8 mouse cellular contexts compared by ENCODE assay signal in genomic region chr19:47137771-47138421, GRCm38 (mm10). TPM values are rescaled to one million over a fixed set of nuclear protein-coding genes. Genes with fewer than 3 reads are reported as not detected.
DNase-seq lines count a peak whose midpoint lies in the region; ATAC-seq and TF ChIP-seq lines count a peak whose summit lies in the region.

Calhm2 (minus strand) TSS chr19:47138294.

- no peak for TF ChIP-seq POLR2A in small intestine, adult 2 months (IDR thresholded peaks at IDR 0.05; ENCODE audit: low read depth, low read length)

- H3K27me3 ChIP-seq in hindbrain, embryonic 13.5 days, result peaks cover 16% of the 10 kb centered on the region; the same call in 1 of the 2 replicates
- H3K27me3 ChIP-seq in midbrain, embryonic 10.5 days (ENCODE audit: low read depth, poor library complexity, severe bottlenecking), result peaks cover 25% of the 10 kb centered on the region
- H3K27me3 ChIP-seq in small intestine, adult 2 months (ENCODE audit: control insufficient read depth, insufficient read depth, low read length), result no peaks in the 10 kb centered on the region

- no peak for TF ChIP-seq CTCF in small intestine, adult 2 months (IDR thresholded peaks at IDR 0.05; ENCODE audit: extremely low read depth, insufficient read length, insufficient replicate concordance, low read depth, low read length)

- peak within 1 kb of the TSS; percentile 23 for H3K4me3 ChIP-seq in hindbrain, embryonic 13.5 days
- peak within 1 kb of the TSS; percentile 46 for H3K4me3 ChIP-seq in midbrain, embryonic 10.5 days
- H3K4me3 ChIP-seq in small intestine, adult 2 months (ENCODE audit: low read depth, low read length), result peak within 1 kb of the TSS; percentile 84

- peak; percentile 44 for DNase-seq in ES-CJ7 (ENCODE audit: low read depth, low spot score)
- DNase-seq in adrenal gland, postnatal 14 days, result peak; percentile 74
- DNase-seq in frontal cortex, postnatal 36 days (ENCODE audit: low spot score in 2 of 2), result peak; percentile 70 to 73
- DNase-seq in left cerebral cortex, postnatal 36 days (ENCODE audit: low spot score in 2 of 2), result peak; percentile 70 to 72
- peak; percentile 43 for DNase-seq in midbrain, embryonic 10.5 days (ENCODE audit: low spot score)
- no peak for DNase-seq in cerebellum, adult 9-11 months

- H3K27ac ChIP-seq in hindbrain, embryonic 13.5 days, result no peak within 1 kb of the TSS; the same call in 1 of the 2 replicates
- peak within 1 kb of the TSS; percentile 73 for H3K27ac ChIP-seq in midbrain, embryonic 10.5 days (replicated peaks)
- peak within 1 kb of the TSS; percentile 79 for H3K27ac ChIP-seq in small intestine, adult 2 months (ENCODE audit: insufficient read depth, low read depth, low read length)

- H3K36me3 ChIP-seq in hindbrain, embryonic 13.5 days, result peaks cover 4% of the 10 kb centered on the region
- peaks cover 6% of the 10 kb centered on the region for H3K36me3 ChIP-seq in midbrain, embryonic 10.5 days
- H3K36me3 ChIP-seq in small intestine, adult 2 months (ENCODE audit: control insufficient read depth, insufficient read depth, low read length), result peaks cover 2% of the 10 kb centered on the region; the same call in 1 of the 2 replicates

- 13% methylated on average over 28 of the region's 28 CpGs for WGBS in hindbrain, embryonic 13.5 days
- 11% methylated on average over 28 of the region's 28 CpGs for WGBS in midbrain, embryonic 10.5 days
- 2% methylated on average over 28 of the region's 28 CpGs for WGBS in small intestine, adult 2 months

- H3K9me3 ChIP-seq in hindbrain, embryonic 13.5 days, result no peaks in the 10 kb centered on the region
- no peaks in the 10 kb centered on the region for H3K9me3 ChIP-seq in midbrain, embryonic 10.5 days (replicated peaks)

- H3K4me2 ChIP-seq in hindbrain, embryonic 13.5 days, result peak within 1 kb of the TSS; percentile 46

- H3K9ac ChIP-seq in hindbrain, embryonic 13.5 days, result peak within 1 kb of the TSS; percentile 68

- peak; percentile 39; the same call in 1 of the 2 replicates for ATAC-seq in hindbrain, embryonic 13.5 days (ENCODE audit: low FRiP score)

- H3K4me1 ChIP-seq in hindbrain, embryonic 13.5 days (replicated peaks), result peaks cover 23% of the 10 kb centered on the region
- peaks cover 17% of the 10 kb centered on the region for H3K4me1 ChIP-seq in midbrain, embryonic 10.5 days
- peaks cover 21% of the 10 kb centered on the region for H3K4me1 ChIP-seq in small intestine, adult 2 months (ENCODE audit: control insufficient read depth, insufficient read depth, insufficient read length, low read length)

- intact Hi-C loops in left cerebral cortex, postnatal 36 days (cut with DNase I), result loop anchor here (2.0 kb wide), 1 partner anchor 23 kb away; no protein-coding TSS in a partner anchor

RNA-seq across cellular contexts. Expression of gene Calhm2, which starts in this region (rescaled TPM):
- total RNA-seq in adrenal gland, postnatal 14 days (2021), result 4.4 and 5.4 TPM in 2 replicates
- polyA plus RNA-seq in hindbrain, embryonic 13.5 days (2015; fragmentation: Nextera tagmentation; extraction: Ambion mirVana), result 1.3 and 1.6 TPM in 2 replicates
- 1 to 10 TPM; 6.1 to 6.7 TPM for total RNA-seq in left cerebral cortex, postnatal 36 days (2021)
- 1.7 and 1.8 TPM in 2 replicates for polyA plus RNA-seq in midbrain, embryonic 10.5 days (2016; fragmentation: Nextera tagmentation; extraction: Ambion mirVana)
- polyA plus RNA-seq in small intestine, adult 2 months (2012; rRNA removed), result 3.6 and 6.1 TPM in 2 replicates

Comparison
In these comparisons a context has a peak if more than half of its experiments do, and no peak if none do; other contexts are left out.
1. H3K4me3 ChIP-seq: peak in every context shown above with its lines; median percentile 84 in small intestine, adult 2 months; 46 in midbrain, embryonic 10.5 days; 23 in hindbrain, embryonic 13.5 days.